Mouse (Mus musculus) granulocyte monocyte progenitor cell, adult 5-6 weeks (primary cell): Measurements from ENCODE around the gene Auts2. TPM values are rescaled to one million over a fixed set of nuclear protein-coding genes. Genes with fewer than 3 reads are reported as not detected.

ENCODE experiments used
- ATAC-seq: replicated peaks from 2 replicates; pipeline ENCODE4 v1.8.0; 2016; ENCODE audit warnings: mild to moderate bottlenecking, moderate TSS enrichment, inconsistent platforms; ENCODE audit not compliant: poor library complexity, severe bottlenecking
- total RNA-seq, 2 experiments: library from RNA; stranded (forward) in 1 of 2; stranded (reverse) in 1 of 2; fragments of 200-712, 200-1000 nt in 1 of 2; fragments of >200 nt in 1 of 2; fragmentation: Nextera tagmentation in 1 of 2; gene quantifications; 2 replicates each; pipeline ENCODE4 v1.2.3; 2014 to 2017

Gene Auts2
- total RNA-seq, 2 experiments from 2014 or later, result 0.62 to 109 TPM

- no peak for ATAC-seq
Measured at GRCm38 (mm10) chr5:131718013-131718412, 825.1 kb downstream of the Auts2 start.

- no peak for ATAC-seq
Measured at GRCm38 (mm10) chr5:131717359-131717965, 825.7 kb downstream of the Auts2 start.

GRCm38 (mm10) chr5:131714979-131715378 is 828.2 kb downstream of the Auts2 start:
- no peak for ATAC-seq

- ATAC-seq, result no peak
Measured at GRCm38 (mm10) chr5:131712441-131712840, 830.7 kb downstream of the Auts2 start.

GRCm38 (mm10) chr5:131711474-131712129 is 831.5 kb downstream of the Auts2 start:
- ATAC-seq, result no peak

- no peak for ATAC-seq
Measured at GRCm38 (mm10) chr5:131710735-131711473, 832.2 kb downstream of the Auts2 start.

- ATAC-seq, result no peak
Measured at GRCm38 (mm10) chr5:131707471-131707870, 835.7 kb downstream of the Auts2 start.

GRCm38 (mm10) chr5:131703729-131704128 is 839.4 kb downstream of the Auts2 start:
- ATAC-seq, result no peak

GRCm38 (mm10) chr5:131702840-131703392 is 840.2 kb downstream of the Auts2 start:
- no peak for ATAC-seq

GRCm38 (mm10) chr5:131698900-131699299 is 844.2 kb downstream of the Auts2 start:
- ATAC-seq, result no peak

- no peak for ATAC-seq
Measured at GRCm38 (mm10) chr5:131690781-131691180, 852.4 kb downstream of the Auts2 start.

GRCm38 (mm10) chr5:131686956-131687618 is 856.1 kb downstream of the Auts2 start:
- ATAC-seq, result no peak

- no peak for ATAC-seq
Measured at GRCm38 (mm10) chr5:131680127-131680845, 862.9 kb downstream of the Auts2 start.

GRCm38 (mm10) chr5:131679523-131679922 is 863.6 kb downstream of the Auts2 start:
- no peak for ATAC-seq

- ATAC-seq, result no peak
Measured at GRCm38 (mm10) chr5:131677518-131677917, 865.6 kb downstream of the Auts2 start.

- no peak for ATAC-seq
Measured at GRCm38 (mm10) chr5:131673696-131674095, 869.4 kb downstream of the Auts2 start.

GRCm38 (mm10) chr5:131665068-131665467 is 878.1 kb downstream of the Auts2 start:
- no peak for ATAC-seq

- no peak for ATAC-seq
Measured at GRCm38 (mm10) chr5:131664657-131665056, 878.5 kb downstream of the Auts2 start.

- no peak for ATAC-seq
Measured at GRCm38 (mm10) chr5:131662657-131663056, 880.5 kb downstream of the Auts2 start.
